Mouse (Mus musculus): Measurements from ENCODE around the gene 0610010K14Rik. TPM values are rescaled to one million over a fixed set of nuclear protein-coding genes. Genes with fewer than 3 reads are reported as not detected.
A peak's percentile ranks its signal among the peaks of the same experiment; 100 is the strongest.

Gene 0610010K14Rik
- polyA plus RNA-seq, 1 experiment from 2014 or later, result 144 TPM

GRCm38 (mm10) chr11:70213736-70214135, 24.0 kb downstream of the 0610010K14Rik start:
- H3K27ac ChIP-seq, result no peak overlapping the region
- peaks cover 17% of the 10 kb centered on the region for H3K4me1 ChIP-seq
- H3K4me3 ChIP-seq (replicated peaks), result peak overlapping the region; percentile 27
- H3K4me2 ChIP-seq, result peak overlapping the region; percentile 67
- ATAC-seq (ENCODE audit: insufficient read depth, low FRiP score, low read depth), result 0 out of 2 replicates have a peak, but pooled peaks have one; percentile 12
- no peaks in the 10 kb centered on the region for H3K36me3 ChIP-seq
- WGBS, result 8% methylated on average over 26 of the region's 26 CpGs
- no peaks in the 10 kb centered on the region for H3K9me3 ChIP-seq
- peaks cover 31% of the 10 kb centered on the region for H3K27me3 ChIP-seq (replicated peaks)
- 0 out of 2 replicates have a peak overlapping the region, but pooled peaks have one; percentile 14 for H3K9ac ChIP-seq

GRCm38 (mm10) chr11:70212896-70213295, 24.8 kb downstream of the 0610010K14Rik start:
- Histone ChIP-seq H3K9ac (no peak overlapping the region), H3K4me2 (peak overlapping the region; percentile 67; the same call in 1 of the 2 replicates), H3K4me3 (replicated peaks) (no peak overlapping the region), H3K27me3 (replicated peaks) (peaks cover 31% of the 10 kb centered on the region), H3K36me3 (no peaks in the 10 kb centered on the region), H3K4me1 (peaks cover 17% of the 10 kb centered on the region), H3K9me3 (no peaks in the 10 kb centered on the region), H3K27ac (no peak overlapping the region)
- 11% methylated on average over 9 of the region's 9 CpGs for WGBS
- ATAC-seq (ENCODE audit: insufficient read depth, low FRiP score, low read depth), result peak; percentile 54; the same call in 1 of the 2 replicates

GRCm38 (mm10) chr11:70212423-70212822, 25.3 kb downstream of the 0610010K14Rik start, which contains the start of gene Slc16a11:
Gene Slc16a11 (plus strand): TSS chr11:70212752.
- peaks cover 31% of the 10 kb centered on the region for H3K27me3 ChIP-seq (replicated peaks)
- no peak for ATAC-seq (ENCODE audit: insufficient read depth, low FRiP score, low read depth)

GRCm38 (mm10) chr11:70211972-70212371, 25.7 kb downstream of the 0610010K14Rik start:
- 90% methylated on average over 6 of the region's 6 CpGs for WGBS
- ATAC-seq (ENCODE audit: insufficient read depth, low FRiP score, low read depth), result no peak
- H3K4me3 ChIP-seq (replicated peaks), result no peak overlapping the region

More at GRCm38 (mm10) chr11:70212423-70212822, 25.3 kb downstream of the 0610010K14Rik start, which contains the start of gene Slc16a11:
- Histone ChIP-seq H3K27ac (no peak within 1 kb of the TSS), H3K4me3 (replicated peaks) (peak within 1 kb of the TSS; percentile 27; the same call in 1 of the 2 replicates), H3K9ac (no peak within 1 kb of the TSS), H3K36me3 (no peaks in the 10 kb centered on the region), H3K4me1 (peaks cover 17% of the 10 kb centered on the region), H3K9me3 (no peaks in the 10 kb centered on the region), H3K4me2 (peak within 1 kb of the TSS; percentile 67)
- WGBS, result 51% methylated on average over 6 of the region's 6 CpGs

GRCm38 (mm10) chr11:70210681-70211080, 27.0 kb downstream of the 0610010K14Rik start:
- Histone ChIP-seq H3K4me1 (peaks cover 17% of the 10 kb centered on the region), H3K9me3 (no peaks in the 10 kb centered on the region), H3K9ac (no peak overlapping the region), H3K4me3 (replicated peaks) (no peak overlapping the region), H3K4me2 (no peak overlapping the region), H3K36me3 (no peaks in the 10 kb centered on the region), H3K27ac (no peak overlapping the region), H3K27me3 (replicated peaks) (peaks cover 25% of the 10 kb centered on the region)
- no peak for ATAC-seq (ENCODE audit: insufficient read depth, low FRiP score, low read depth)
- 79% methylated on average over 2 of the region's 2 CpGs for WGBS

More at GRCm38 (mm10) chr11:70211972-70212371, 25.7 kb downstream of the 0610010K14Rik start:
- H3K4me1 ChIP-seq, result peaks cover 17% of the 10 kb centered on the region
- H3K27me3 ChIP-seq (replicated peaks), result peaks cover 31% of the 10 kb centered on the region
- no peaks in the 10 kb centered on the region for H3K9me3 ChIP-seq
- H3K27ac ChIP-seq, result no peak overlapping the region
- no peak overlapping the region for H3K4me2 ChIP-seq
- no peaks in the 10 kb centered on the region for H3K36me3 ChIP-seq
- H3K9ac ChIP-seq, result no peak overlapping the region

- Histone ChIP-seq H3K36me3 (no peaks in the 10 kb centered on the region), H3K9ac (no peak overlapping the region), H3K27me3 (replicated peaks) (peaks cover 7% of the 10 kb centered on the region; the same call in 1 of the 2 replicates), H3K9me3 (no peaks in the 10 kb centered on the region), H3K4me3 (replicated peaks) (no peak overlapping the region), H3K27ac (no peak overlapping the region), H3K4me1 (peaks cover 4% of the 10 kb centered on the region; the same call in 1 of the 2 replicates), H3K4me2 (no peak overlapping the region)
- no peak for ATAC-seq (ENCODE audit: insufficient read depth, low FRiP score, low read depth)
- 60% methylated on average over 5 of the region's 5 CpGs for WGBS
Observed at GRCm38 (mm10) chr11:70208778-70209388, 28.8 kb downstream of the 0610010K14Rik start.

GRCm38 (mm10) chr11:70207283-70207682, 30.4 kb downstream of the 0610010K14Rik start:
- 81% methylated on average over 7 of the region's 7 CpGs for WGBS
- Histone ChIP-seq H3K4me1 (no peaks in the 10 kb centered on the region), H3K4me2 (no peak overlapping the region), H3K4me3 (replicated peaks) (no peak overlapping the region), H3K36me3 (no peaks in the 10 kb centered on the region), H3K9ac (no peak overlapping the region), H3K27ac (no peak overlapping the region), H3K9me3 (no peaks in the 10 kb centered on the region), H3K27me3 (replicated peaks) (no peaks in the 10 kb centered on the region)
- no peak for ATAC-seq (ENCODE audit: insufficient read depth, low FRiP score, low read depth)

- Histone ChIP-seq H3K4me1 (no peaks in the 10 kb centered on the region), H3K4me2 (no peak overlapping the region), H3K27ac (no peak overlapping the region), H3K4me3 (replicated peaks) (no peak overlapping the region), H3K27me3 (replicated peaks) (no peaks in the 10 kb centered on the region), H3K9me3 (no peaks in the 10 kb centered on the region), H3K9ac (no peak overlapping the region), H3K36me3 (no peaks in the 10 kb centered on the region)
- no peak for ATAC-seq (ENCODE audit: insufficient read depth, low FRiP score, low read depth)
- 73% methylated on average over 2 of the region's 2 CpGs for WGBS
Observed at GRCm38 (mm10) chr11:70206801-70207200, 30.9 kb downstream of the 0610010K14Rik start.

GRCm38 (mm10) chr11:70201691-70202090, 36.0 kb downstream of the 0610010K14Rik start:
- 32% methylated on average over 5 of the region's 5 CpGs for WGBS
- Histone ChIP-seq H3K4me2 (no peak overlapping the region), H3K4me3 (replicated peaks) (no peak overlapping the region), H3K9ac (no peak overlapping the region), H3K4me1 (no peaks in the 10 kb centered on the region), H3K27ac (no peak overlapping the region), H3K9me3 (no peaks in the 10 kb centered on the region), H3K36me3 (no peaks in the 10 kb centered on the region), H3K27me3 (replicated peaks) (no peaks in the 10 kb centered on the region)
- peak; percentile 60; the same call in 1 of the 2 replicates for ATAC-seq (ENCODE audit: insufficient read depth, low FRiP score, low read depth)

GRCm38 (mm10) chr11:70200036-70200608, 37.6 kb downstream of the 0610010K14Rik start:
- no peaks in the 10 kb centered on the region for H3K4me1 ChIP-seq
- no peak overlapping the region for H3K4me3 ChIP-seq (replicated peaks)
- H3K9ac ChIP-seq, result no peak overlapping the region
- WGBS, result 90% methylated on average over 5 of the region's 5 CpGs
- ATAC-seq (ENCODE audit: insufficient read depth, low FRiP score, low read depth), result no peak
- H3K27me3 ChIP-seq (replicated peaks), result no peaks in the 10 kb centered on the region
- no peak overlapping the region for H3K27ac ChIP-seq
- no peak overlapping the region for H3K4me2 ChIP-seq
- H3K36me3 ChIP-seq, result no peaks in the 10 kb centered on the region
- H3K9me3 ChIP-seq, result no peaks in the 10 kb centered on the region

GRCm38 (mm10) chr11:70199107-70199506, 38.6 kb downstream of the 0610010K14Rik start:
- H3K27me3 ChIP-seq (replicated peaks), result no peaks in the 10 kb centered on the region
- WGBS, result 71% methylated on average over 8 of the region's 8 CpGs
- no peaks in the 10 kb centered on the region for H3K36me3 ChIP-seq
- no peak for ATAC-seq (ENCODE audit: insufficient read depth, low FRiP score, low read depth)
- H3K4me2 ChIP-seq, result no peak overlapping the region
- H3K4me3 ChIP-seq (replicated peaks), result no peak overlapping the region
- no peaks in the 10 kb centered on the region for H3K9me3 ChIP-seq
- H3K27ac ChIP-seq, result no peak overlapping the region
- H3K9ac ChIP-seq, result no peak overlapping the region
- no peaks in the 10 kb centered on the region for H3K4me1 ChIP-seq

- Histone ChIP-seq H3K4me1 (no peaks in the 10 kb centered on the region), H3K9me3 (no peaks in the 10 kb centered on the region), H3K4me2 (no peak overlapping the region), H3K36me3 (no peaks in the 10 kb centered on the region), H3K4me3 (replicated peaks) (no peak overlapping the region), H3K9ac (no peak overlapping the region), H3K27ac (no peak overlapping the region), H3K27me3 (replicated peaks) (no peaks in the 10 kb centered on the region)
- 79% methylated on average over 3 of the region's 3 CpGs for WGBS
- no peak for ATAC-seq (ENCODE audit: insufficient read depth, low FRiP score, low read depth)
Observed at GRCm38 (mm10) chr11:70198332-70198731, 39.4 kb downstream of the 0610010K14Rik start.
